Mouse (Mus musculus) lung, postnatal 0 days (tissue): Measurements from ENCODE around the gene Baiap2l1.

Experiments
- CTCF ChIP-seq: IDR thresholded peaks from 2 replicates; pipeline ENCODE4 v1.5.1; 2016; ENCODE audit warnings: antibody characterized with exemption, mild to moderate bottlenecking
- EP300 ChIP-seq: IDR thresholded peaks from 2 replicates; pipeline ENCODE4 v1.6.1; 2016; ENCODE audit warnings: antibody characterized with exemption, mild to moderate bottlenecking, control low read depth

DNA sequence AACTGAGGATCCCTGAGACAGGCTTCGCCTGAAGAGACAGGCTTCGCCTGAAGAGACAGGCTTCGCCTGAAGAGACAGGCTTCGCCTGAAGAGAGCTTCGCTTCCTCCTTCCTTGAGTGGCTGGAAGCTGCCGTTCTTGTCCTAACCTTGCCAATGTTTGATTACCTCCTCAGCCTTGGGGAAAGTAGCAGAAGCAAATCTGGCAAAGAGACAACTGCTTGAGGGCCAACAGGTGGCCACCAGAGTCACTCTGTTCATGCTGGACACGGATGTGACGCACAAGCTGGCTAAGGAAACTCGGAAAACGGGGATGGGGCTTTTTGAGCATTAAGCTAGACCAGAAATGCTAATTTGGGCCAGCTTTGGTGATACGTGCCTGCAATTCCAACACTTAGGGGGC is 23.9 kb downstream of the Baiap2l1 start:
- TF ChIP-seq CTCF (no peak), EP300 (no peak)
